Mouse (Mus musculus) kidney, embryonic 16.5 days (tissue): ENCODE measurements at regions not wholly inside any gene's neighbourhood (a gene's known extent, or its start where the extent isn't known, plus 50 kb on each side); places are given as distances from the start of the nearest gene placed in this dataset.

Experiments used
- ATAC-seq: fragments of 200-750 bp; cut with Nextera tagmentation; 2 replicates; pipeline ENCODE4 v1.8.0; 2017; ENCODE audit warnings: moderate TSS enrichment; ENCODE audit not compliant: low FRiP score, low TSS enrichment
- H3K27ac ChIP-seq: fragments of 300-500 bp; sonication (generic); 2 replicates; pipeline ENCODE4 v1.5.1; 2014; ENCODE audit warnings: low read length
- H3K27me3 ChIP-seq: fragments of 300-500 bp; sonication (generic); 2 replicates; pipeline ENCODE4 v1.6.1; 2014; ENCODE audit warnings: low read length, control low read depth, mixed read lengths; ENCODE audit not compliant: insufficient read depth
- H3K36me3 ChIP-seq: fragments of 300-500 bp; sonication (generic); 2 replicates; pipeline ENCODE4 v1.6.1; 2014; ENCODE audit warnings: low read length, control low read depth, mixed read lengths; ENCODE audit not compliant: insufficient read depth
- H3K4me1 ChIP-seq: fragments of 300-500 bp; sonication (generic); 2 replicates; pipeline ENCODE4 v1.6.1; 2014; ENCODE audit warnings: low read length, control low read depth, mixed read lengths; ENCODE audit not compliant: insufficient read depth
- H3K4me2 ChIP-seq: fragments of 300-500 bp; sonication (generic); replicated peaks from 2 replicates; pipeline ENCODE4 v1.6.1; 2014; ENCODE audit warnings: low read depth, low read length
- H3K4me3 ChIP-seq: fragments of 300-500 bp; sonication (generic); 2 replicates; pipeline ENCODE4 v1.5.1; 2014; ENCODE audit warnings: mild to moderate bottlenecking, low read length
- H3K9ac ChIP-seq: fragments of 300-500 bp; sonication (generic); replicated peaks from 2 replicates; pipeline ENCODE4 v1.6.1; 2014; ENCODE audit warnings: low read length
- H3K9me3 ChIP-seq: fragments of 300-500 bp; sonication (generic); 2 replicates; pipeline ENCODE4 v1.6.1; 2016; ENCODE audit warnings: low read length, control low read depth
- WGBS: fragments of 180-500 bp; shearing (Covaris S2); extraction: QIAGEN DNeasy Blood & Tissue Kit; methylation state at CpG from one replicate; pipeline ENCODE4 v1.1.7; 2014; 5-methylcytosine and 5-hydroxymethylcytosine counted together

- H3K36me3 ChIP-seq: no peaks in the 10 kb centered on the region
- H3K4me2 ChIP-seq: no peak overlapping the region
- WGBS: 72% methylated on average over 3 of the region's 3 CpGs
- H3K9ac ChIP-seq: no peak overlapping the region
- no peaks in the 10 kb centered on the region for H3K4me1 ChIP-seq
- no peaks in the 10 kb centered on the region for H3K9me3 ChIP-seq
- no peak for ATAC-seq
- H3K27ac ChIP-seq: no peak overlapping the region
- no peaks in the 10 kb centered on the region for H3K27me3 ChIP-seq
- H3K4me3 ChIP-seq: no peak overlapping the region
These were observed 209.6 kb upstream of the Slit2 start for GRCm38 (mm10) chr5:47773354-47773743.

GRCm38 (mm10) chr5:47780861-47781260 is 202.1 kb upstream of the Slit2 start:
- Histone ChIP-seq H3K9ac (no peak overlapping the region), H3K27me3 (no peaks in the 10 kb centered on the region), H3K4me3 (no peak overlapping the region), H3K4me1 (no peaks in the 10 kb centered on the region), H3K9me3 (no peaks in the 10 kb centered on the region), H3K36me3 (no peaks in the 10 kb centered on the region), H3K27ac (no peak overlapping the region), H3K4me2 (no peak overlapping the region)
- ATAC-seq: no peak
- WGBS: 69% methylated on average over 2 of the region's 2 CpGs

GRCm38 (mm10) chr5:47781608-47782007 is 201.3 kb upstream of the Slit2 start:
- Histone ChIP-seq H3K4me2 (no peak overlapping the region), H3K4me1 (no peaks in the 10 kb centered on the region), H3K4me3 (no peak overlapping the region), H3K9ac (no peak overlapping the region), H3K27me3 (no peaks in the 10 kb centered on the region), H3K9me3 (no peaks in the 10 kb centered on the region), H3K36me3 (no peaks in the 10 kb centered on the region), H3K27ac (no peak overlapping the region)
- WGBS: 79% methylated on average over 5 of the region's 5 CpGs
- no peak for ATAC-seq

- 68% methylated on average over 6 of the region's 6 CpGs for WGBS
- Histone ChIP-seq H3K27ac (no peak overlapping the region), H3K9ac (no peak overlapping the region), H3K36me3 (no peaks in the 10 kb centered on the region), H3K4me2 (no peak overlapping the region), H3K9me3 (no peaks in the 10 kb centered on the region), H3K27me3 (no peaks in the 10 kb centered on the region), H3K4me3 (no peak overlapping the region), H3K4me1 (no peaks in the 10 kb centered on the region)
- ATAC-seq: no peak
These were observed 188.2 kb upstream of the Slit2 start for GRCm38 (mm10) chr5:47794639-47795272.

- H3K4me3 ChIP-seq: no peak overlapping the region
- peak; percentile 42; the same call in 1 of the 2 replicates for ATAC-seq
- 36% methylated on average over 3 of the region's 3 CpGs for WGBS
- H3K27ac ChIP-seq: no peak overlapping the region
- no peak overlapping the region for H3K9ac ChIP-seq
- H3K36me3 ChIP-seq: no peaks in the 10 kb centered on the region
- H3K4me1 ChIP-seq: no peaks in the 10 kb centered on the region
- H3K4me2 ChIP-seq: no peak overlapping the region
- H3K27me3 ChIP-seq: no peaks in the 10 kb centered on the region
- no peaks in the 10 kb centered on the region for H3K9me3 ChIP-seq
These were observed 187.7 kb upstream of the Slit2 start for GRCm38 (mm10) chr5:47795273-47795672.

GRCm38 (mm10) chr5:47820936-47821335 is 162.0 kb upstream of the Slit2 start:
- Histone ChIP-seq H3K9me3 (no peaks in the 10 kb centered on the region), H3K27me3 (no peaks in the 10 kb centered on the region), H3K27ac (no peak overlapping the region), H3K4me3 (no peak overlapping the region), H3K36me3 (no peaks in the 10 kb centered on the region), H3K4me1 (no peaks in the 10 kb centered on the region), H3K9ac (no peak overlapping the region), H3K4me2 (no peak overlapping the region)
- no peak for ATAC-seq
- 96% methylated on average over 1 of the region's 1 CpGs for WGBS

- Histone ChIP-seq H3K36me3 (no peaks in the 10 kb centered on the region), H3K9ac (no peak overlapping the region), H3K4me2 (no peak overlapping the region), H3K27me3 (no peaks in the 10 kb centered on the region), H3K4me3 (no peak overlapping the region), H3K4me1 (no peaks in the 10 kb centered on the region), H3K27ac (no peak overlapping the region), H3K9me3 (no peaks in the 10 kb centered on the region)
- ATAC-seq: no peak
- 93% methylated on average over 3 of the region's 3 CpGs for WGBS
These were observed 144.9 kb upstream of the Slit2 start for GRCm38 (mm10) chr5:47837998-47838397.

- H3K27ac ChIP-seq: no peak overlapping the region
- no peak for ATAC-seq
- 72% methylated on average over 5 of the region's 5 CpGs for WGBS
These were observed 113.2 kb upstream of the Slit2 start for GRCm38 (mm10) chr5:47869701-47870100.

More at GRCm38 (mm10) chr5:47869701-47870100, 113.2 kb upstream of the Slit2 start:
- H3K4me3 ChIP-seq: no peak overlapping the region
- H3K4me1 ChIP-seq: no peaks in the 10 kb centered on the region
- no peak overlapping the region for H3K9ac ChIP-seq
- H3K9me3 ChIP-seq: no peaks in the 10 kb centered on the region
- no peaks in the 10 kb centered on the region for H3K36me3 ChIP-seq
- no peak overlapping the region for H3K4me2 ChIP-seq
- H3K27me3 ChIP-seq: no peaks in the 10 kb centered on the region
